Comparison of ENCODE assay signal across 8 mouse cellular contexts in the genomic region with DNA sequence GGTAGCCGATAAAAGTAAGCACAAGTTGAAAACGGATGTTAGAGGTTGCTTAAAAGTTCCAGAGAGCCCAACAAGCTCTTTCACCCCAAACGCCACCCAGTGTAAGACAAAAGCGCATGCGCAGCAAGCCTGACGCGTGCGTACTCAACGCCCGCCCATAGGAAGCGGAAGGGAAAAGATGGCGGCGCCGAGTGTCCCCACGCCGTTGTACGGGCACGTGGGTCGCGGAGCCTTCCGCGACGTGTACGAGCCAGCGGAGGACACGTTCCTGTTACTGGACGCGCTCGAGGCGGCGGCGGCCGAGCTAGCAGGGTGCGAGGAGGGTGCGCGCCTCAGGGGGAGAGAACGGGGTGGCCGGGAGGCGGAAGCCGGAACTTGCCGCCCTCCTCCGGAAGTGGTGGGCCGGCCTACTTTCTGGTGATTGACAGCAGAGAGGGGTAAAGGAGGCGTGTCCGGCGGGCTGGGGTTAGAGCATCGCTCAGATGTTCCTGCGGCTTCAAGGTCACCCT. TPM values are rescaled to one million over a fixed set of nuclear protein-coding genes. Genes with fewer than 3 reads are reported as not detected.
DNase-seq lines count a peak whose midpoint lies in the region; ATAC-seq and TF ChIP-seq lines count a peak whose summit lies in the region.

A gene (plus strand): TSS at position 111 of the 509 bp plus-strand sequence.

- no peak for TF ChIP-seq CTCF in Patski (IDR thresholded peaks at IDR 0.05)

- peaks cover 12% of the 10 kb centered on the region for H3K36me3 ChIP-seq in hindbrain, embryonic 14.5 days (replicated peaks; ENCODE audit: control insufficient read depth, insufficient read depth)

- CTCF ChIA-PET in Patski (lab: Charles Lee): interaction anchor here (0.9 to 1.6 kb wide), 3 partner anchors 12 to 40 kb away, joined by 3 read pairs; no protein-coding TSS in a partner anchor

- peaks cover 5% of the 10 kb centered on the region; the same call in 1 of the 2 replicates for H3K4me1 ChIP-seq in hindbrain, embryonic 14.5 days (replicated peaks; ENCODE audit: control insufficient read depth, insufficient read depth, low read length)

- under 1% methylated on average over 48 of the region's 48 CpGs for WGBS in hindbrain, embryonic 14.5 days

- H3K27ac ChIP-seq in hindbrain, embryonic 14.5 days: peak within 1 kb of the TSS; percentile 95

- peak; percentile 68 for DNase-seq in Patski (ENCODE audit: low read depth, low spot score)
- peak; percentile 93 to 94 for DNase-seq in cerebellum, postnatal 14 days
- DNase-seq in frontal cortex, postnatal 25 days (ENCODE audit: low spot score in 2 of 2): peak; percentile 89
- peak; percentile 97 for DNase-seq in hindbrain, embryonic 14.5 days (ENCODE audit: low spot score)
- DNase-seq in layer of hippocampus, postnatal 36 days: peak; percentile 95 to 96
- peak; percentile 95 for DNase-seq in lung, postnatal 36 days
- peak; percentile 96 for DNase-seq in retina, postnatal 1 day
- DNase-seq in urinary bladder, adult 18-20 months (ENCODE audit: low spot score in 2 of 2): peak; percentile 88 to 98

- H3K9ac ChIP-seq in hindbrain, embryonic 14.5 days: peak within 1 kb of the TSS; percentile 83

- H3K9me3 ChIP-seq in hindbrain, embryonic 14.5 days (ENCODE audit: control insufficient read depth, low read length): no peaks in the 10 kb centered on the region

- no peaks in the 10 kb centered on the region for H3K27me3 ChIP-seq in Patski
- H3K27me3 ChIP-seq in hindbrain, embryonic 14.5 days (ENCODE audit: control insufficient read depth, insufficient read depth, low read length): no peaks in the 10 kb centered on the region

- peak within 1 kb of the TSS; percentile 67 for H3K4me2 ChIP-seq in hindbrain, embryonic 14.5 days (replicated peaks)

- ATAC-seq in Patski: peak; percentile 98
- peak; percentile 99 for ATAC-seq in hindbrain, embryonic 14.5 days (ENCODE audit: low FRiP score)

- peak within 1 kb of the TSS; percentile 70 for H3K4me3 ChIP-seq in hindbrain, embryonic 14.5 days (replicated peaks; ENCODE audit: low read length)

- in situ Hi-C loops in Patski (cut with MboI; ENCODE audit: low pct_unique_long_range_greater_than_20kb): no loop called here

- POLR2A ChIA-PET in Patski (lab: Charles Lee): interaction anchor here (0.7 kb wide), 1 partner anchor 11 kb away, joined by 3 read pairs; no protein-coding TSS in a partner anchor

RNA-seq across cellular contexts. Expression of the gene that starts here (rescaled TPM):
- polyA plus RNA-seq in Patski (2021): 19.9 TPM
- polyA plus RNA-seq in hindbrain, embryonic 14.5 days (2014; fragmentation: Nextera tagmentation; extraction: Ambion mirVana): 17.6 and 21.0 TPM in 2 replicates
- total RNA-seq in layer of hippocampus, postnatal 36 days (2021): 10 to 100 TPM; 18.9 to 20.0 TPM

Comparison
In these comparisons a context has a peak if more than half of its experiments do, and no peak if none do; other contexts are left out.
1. Peak in every context shown above with its lines: DNase-seq, ATAC-seq, H3K4me3 ChIP-seq and H3K27ac ChIP-seq.